In genomic region chr13:43773965-43774566, GRCm38 (mm10) we compare ENCODE assay signal across 7 mouse cellular contexts. TPM values are rescaled to one million over a fixed set of nuclear protein-coding genes. Genes with fewer than 3 reads are reported as not detected.
A peak's percentile ranks its signal among the peaks of the same experiment; 100 is the strongest.
DNase-seq lines count a peak whose midpoint lies in the region; ATAC-seq lines count a peak whose summit lies in the region.

No protein-coding gene starts in this region.

- no peak for DNase-seq in hindbrain, embryonic 11.5 days (ENCODE audit: low spot score)
- DNase-seq in layer of hippocampus, adult 9-11 months = peak; percentile 61
- DNase-seq in monocyte, adult 2 months (ENCODE audit: low read depth in 1 of 2, low spot score in 2 of 2) = peak; percentile 52 to 78
- no peak for DNase-seq in testis, postnatal 10 days (ENCODE audit: low spot score)

- H3K27ac ChIP-seq in hindbrain, embryonic 15.5 days (replicated peaks) = no peak overlapping the region
- no peak overlapping the region for H3K27ac ChIP-seq in hindbrain, embryonic 11.5 days (ENCODE audit: low read depth, low read length)
- no peak overlapping the region for H3K27ac ChIP-seq in heart, embryonic 16.5 days (ENCODE audit: low read length)

- peak; percentile 71; the same call in 1 of the 2 replicates for ATAC-seq in hindbrain, embryonic 15.5 days (ENCODE audit: low FRiP score, low read depth)
- no peak for ATAC-seq in hindbrain, embryonic 11.5 days (ENCODE audit: low FRiP score)
- peak; percentile 40 for ATAC-seq in activated CD4-positive, CD25-positive, alpha-beta regulatory T cell, adult 4 months
- ATAC-seq in heart, embryonic 16.5 days (replicated peaks; ENCODE audit: extremely low read depth, insufficient read depth, low FRiP score) = peak; percentile 49; the same call in 1 of the 2 replicates

- H3K4me1 ChIP-seq in hindbrain, embryonic 15.5 days (replicated peaks) = peaks cover 10% of the 10 kb centered on the region
- H3K4me1 ChIP-seq in hindbrain, embryonic 11.5 days (replicated peaks; ENCODE audit: control insufficient read depth, insufficient read depth, low read length) = no peaks in the 10 kb centered on the region
- H3K4me1 ChIP-seq in heart, embryonic 16.5 days (ENCODE audit: control insufficient read depth, insufficient read depth, low read length) = peaks cover 13% of the 10 kb centered on the region

- no peak overlapping the region for H3K4me3 ChIP-seq in hindbrain, embryonic 15.5 days
- no peak overlapping the region for H3K4me3 ChIP-seq in hindbrain, embryonic 11.5 days (ENCODE audit: low read depth, low read length)
- no peak overlapping the region for H3K4me3 ChIP-seq in heart, embryonic 16.5 days (ENCODE audit: low read length)

- H3K27me3 ChIP-seq in hindbrain, embryonic 15.5 days = no peaks in the 10 kb centered on the region
- H3K27me3 ChIP-seq in hindbrain, embryonic 11.5 days (ENCODE audit: control insufficient read depth, insufficient read depth, low read length) = no peaks in the 10 kb centered on the region
- H3K27me3 ChIP-seq in heart, embryonic 16.5 days (ENCODE audit: control insufficient read depth, insufficient read depth, low read length) = 0 out of 2 replicates have a peak, but pooled peaks cover 2% of the 10 kb centered on the region

- H3K9me3 ChIP-seq in hindbrain, embryonic 15.5 days = no peaks in the 10 kb centered on the region
- no peaks in the 10 kb centered on the region for H3K9me3 ChIP-seq in hindbrain, embryonic 11.5 days (ENCODE audit: control insufficient read depth, low read length)
- H3K9me3 ChIP-seq in heart, embryonic 16.5 days (replicated peaks; ENCODE audit: control insufficient read depth, low read length) = no peaks in the 10 kb centered on the region

- H3K36me3 ChIP-seq in hindbrain, embryonic 15.5 days = no peaks in the 10 kb centered on the region
- no peaks in the 10 kb centered on the region for H3K36me3 ChIP-seq in hindbrain, embryonic 11.5 days (ENCODE audit: control insufficient read depth, insufficient read depth, low read length)
- no peaks in the 10 kb centered on the region for H3K36me3 ChIP-seq in heart, embryonic 16.5 days (ENCODE audit: control insufficient read depth, insufficient read depth)

- no peak overlapping the region for H3K9ac ChIP-seq in hindbrain, embryonic 15.5 days
- no peak overlapping the region for H3K9ac ChIP-seq in hindbrain, embryonic 11.5 days (ENCODE audit: low read depth, low read length)
- H3K9ac ChIP-seq in heart, embryonic 16.5 days (ENCODE audit: low read length) = no peak overlapping the region

- H3K4me2 ChIP-seq in hindbrain, embryonic 15.5 days = no peak overlapping the region
- no peak overlapping the region for H3K4me2 ChIP-seq in hindbrain, embryonic 11.5 days (replicated peaks; ENCODE audit: low read depth, low read length)
- H3K4me2 ChIP-seq in heart, embryonic 16.5 days (ENCODE audit: low read depth, low read length) = no peak overlapping the region

- WGBS in hindbrain, embryonic 15.5 days = 39% methylated on average over 15 of the region's 15 CpGs
- 77% methylated on average over 15 of the region's 15 CpGs for WGBS in hindbrain, embryonic 11.5 days
- WGBS in heart, embryonic 16.5 days = 40% methylated on average over 15 of the region's 15 CpGs

RNA-seq across cellular contexts. Expression of gene Cd83, which starts 10.5 kb away (rescaled TPM):
- polyA plus RNA-seq in hindbrain, embryonic 15.5 days (2015; fragmentation: Nextera tagmentation; extraction: Ambion mirVana) = 28.5 and 28.9 TPM in 2 replicates
- polyA plus RNA-seq in hindbrain, embryonic 11.5 days (2014; fragmentation: Nextera tagmentation; extraction: Ambion mirVana) = 10.1 and 11.5 TPM in 2 replicates
- polyA plus RNA-seq in activated CD4-positive, CD25-positive, alpha-beta regulatory T cell, adult 4 months (2017; shearing (Covaris generic)) = 100 to 1,000 TPM; 170 to 252 TPM
- polyA plus RNA-seq in heart, embryonic 16.5 days (2015; fragmentation: Nextera tagmentation; extraction: Ambion mirVana) = 9.3 and 17.7 TPM in 2 replicates

Comparison
In these comparisons a context has a peak if more than half of its experiments do, and no peak if none do; other contexts are left out.
1. DNase-seq: peak in layer of hippocampus, adult 9-11 months (single experiment) and monocyte, adult 2 months (2 of 2); none in hindbrain, embryonic 11.5 days (single experiment) and testis, postnatal 10 days (single experiment).